Mouse (Mus musculus) bone marrow, adult 2 months (tissue): ENCODE results near the gene Dolk.

Source experiments
- CTCF ChIP-seq: fragments of 200-500 bp; IDR thresholded peaks from 2 replicates; pipeline ENCODE4 v1.5.1; 2011; ENCODE audit warnings: low read length, control low read depth; ENCODE audit not compliant: control insufficient read depth, insufficient read depth
- POLR2A ChIP-seq: fragments of 200-500 bp; IDR thresholded peaks from 2 replicates; pipeline ENCODE4 v1.6.1; 2011; ENCODE audit warnings: low read depth, mild to moderate bottlenecking, control low read depth, low read length, borderline replicate concordance; ENCODE audit not compliant: control insufficient read depth

GRCm38 (mm10) chr2:30249182-30249581, 37.0 kb downstream of the Dolk start:
- TF ChIP-seq CTCF (no peak), POLR2A (no peak)
